Mouse (Mus musculus) testis, adult 2 months (tissue): Measurements from ENCODE around the gene Ap5z1. TPM values are rescaled to one million over a fixed set of nuclear protein-coding genes. Genes with fewer than 3 reads are reported as not detected.

Experiments
- H3K27ac ChIP-seq: fragments of 200-500 bp; 2 replicates; pipeline ENCODE4 v1.5.1; 2012; ENCODE audit warnings: low read depth, low read length; ENCODE audit not compliant: control insufficient read depth, insufficient read depth
- H3K27me3 ChIP-seq: fragments of 200-500 bp; 2 replicates; pipeline ENCODE4 v1.6.1; 2012; ENCODE audit warnings: mild to moderate bottlenecking, low read length, moderate library complexity; ENCODE audit not compliant: control insufficient read depth, insufficient read depth
- H3K36me3 ChIP-seq: fragments of 200-500 bp; 2 replicates; pipeline ENCODE4 v1.6.1; 2012; ENCODE audit warnings: mild to moderate bottlenecking, low read length; ENCODE audit not compliant: control insufficient read depth, insufficient read depth
- H3K4me1 ChIP-seq: fragments of 200-500 bp; 2 replicates; pipeline ENCODE4 v1.6.1; 2012; ENCODE audit warnings: low read length; ENCODE audit not compliant: control insufficient read depth, insufficient read depth
- H3K4me3 ChIP-seq: fragments of 200-500 bp; 2 replicates; pipeline ENCODE4 v1.5.1; 2012; ENCODE audit warnings: low read depth, mild to moderate bottlenecking, low read length, moderate library complexity, mixed read lengths; ENCODE audit not compliant: control insufficient read depth
- CTCF ChIP-seq: fragments of 200-500 bp; IDR thresholded peaks from 2 replicates; pipeline ENCODE4 v1.5.1; 2012; ENCODE audit warnings: low read depth, mild to moderate bottlenecking, inconsistent platforms, low read length, moderate library complexity; ENCODE audit not compliant: control insufficient read depth, insufficient read depth, insufficient replicate concordance
- POLR2A ChIP-seq: fragments of 200-500 bp; IDR thresholded peaks from 2 replicates; pipeline ENCODE4 v1.6.1; 2012; ENCODE audit warnings: low read depth, mild to moderate bottlenecking, inconsistent platforms, low read length, moderate library complexity; ENCODE audit not compliant: control insufficient read depth
- polyA plus RNA-seq: library from polyadenylated mRNA; depleted of rRNA; stranded (reverse); fragments of >200 nt; gene quantifications from 2 replicates; pipeline ENCODE4 v1.2.3, GENCODE M21; 2012

The Ap5z1 gene
- polyA plus RNA-seq, 1 experiment = 11.7 TPM

DNA sequence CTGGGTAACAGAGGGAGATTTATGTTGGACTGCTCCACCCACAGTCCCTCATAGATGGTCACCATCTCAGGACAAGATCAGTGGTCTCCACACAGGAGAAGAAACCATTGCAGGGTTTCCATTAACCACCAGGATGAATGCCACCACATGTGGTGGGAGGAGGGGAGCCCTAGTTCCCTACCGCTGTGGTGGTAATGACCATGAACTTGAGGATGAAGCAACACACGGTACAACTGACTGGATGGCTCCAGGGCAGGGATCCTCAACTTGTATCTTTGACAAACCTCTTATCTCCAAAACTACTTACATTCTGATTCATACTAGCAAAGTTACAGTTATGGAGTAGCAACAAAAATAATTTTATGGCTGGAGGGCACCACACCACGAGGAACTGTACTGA is 29.6 kb downstream of the Ap5z1 start:
- Histone ChIP-seq H3K4me1 (no peaks in the 10 kb centered on the region), H3K4me3 (no peak overlapping the region), H3K27me3 (no peaks in the 10 kb centered on the region), H3K27ac (no peak overlapping the region), H3K36me3 (no peaks in the 10 kb centered on the region; the same call in 1 of the 2 replicates)
- TF ChIP-seq POLR2A = no peak
- no peak for TF ChIP-seq CTCF

DNA sequence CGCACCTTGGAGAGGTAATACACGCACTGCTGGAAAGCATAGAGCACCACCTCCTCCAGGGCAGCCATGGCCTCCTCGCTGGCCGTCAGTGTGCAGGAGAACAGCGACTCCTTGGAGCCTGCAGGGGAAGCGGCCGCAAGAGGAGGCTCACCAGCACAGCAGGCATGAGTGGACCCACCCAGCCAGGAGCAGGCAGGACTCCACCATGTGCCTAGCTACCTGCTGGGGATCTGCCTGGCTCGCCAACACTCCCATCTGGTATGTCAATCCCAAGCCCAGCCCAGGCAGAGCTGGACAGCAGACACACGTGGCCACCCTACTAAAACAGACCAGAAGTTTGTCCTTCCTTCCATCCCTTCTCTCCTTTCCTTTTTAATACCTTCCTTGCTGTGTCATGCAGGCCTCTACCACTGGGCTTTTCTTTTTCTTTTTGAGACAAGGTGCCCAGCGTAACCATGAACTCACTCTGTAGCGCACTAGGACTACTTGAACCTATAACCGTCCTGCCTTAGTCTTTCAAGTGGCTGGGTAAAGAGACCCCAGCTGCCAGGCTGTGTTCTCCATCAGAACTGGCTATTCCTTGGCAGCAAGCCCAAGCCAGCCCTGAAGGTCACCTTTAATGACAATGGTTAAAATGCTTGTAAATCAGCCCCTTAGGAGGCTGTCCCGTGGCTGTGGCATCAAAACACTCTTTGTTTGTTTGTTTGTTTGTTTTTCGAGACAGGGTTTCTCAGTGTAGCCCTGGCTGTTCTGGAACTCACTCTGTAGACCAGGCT is 31.8 kb downstream of the Ap5z1 start:
- TF ChIP-seq POLR2A = no peak
- TF ChIP-seq CTCF = no peak
- Histone ChIP-seq H3K27ac (no peak overlapping the region), H3K27me3 (no peaks in the 10 kb centered on the region), H3K36me3 (no peaks in the 10 kb centered on the region; the same call in 1 of the 2 replicates), H3K4me3 (no peak overlapping the region), H3K4me1 (no peaks in the 10 kb centered on the region)

DNA sequence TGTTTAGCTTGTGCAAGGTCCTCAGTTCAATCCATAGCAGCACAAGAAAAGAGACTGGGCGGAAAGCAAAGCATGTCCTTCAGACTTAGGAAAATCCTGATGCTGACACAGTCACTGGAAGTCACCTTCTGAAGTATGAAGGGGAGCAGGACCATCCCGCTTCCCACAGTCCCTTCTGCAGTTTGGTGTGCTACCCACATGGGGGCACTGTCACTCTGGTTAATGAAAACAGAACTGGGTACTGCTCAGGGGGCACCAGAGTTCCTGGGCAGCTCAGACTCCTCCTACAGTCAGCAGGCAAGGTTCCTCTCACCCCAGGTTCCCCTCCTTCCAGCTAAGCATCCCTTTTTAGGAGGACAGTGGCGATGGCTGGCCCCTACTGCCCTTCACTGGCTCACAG is 35.2 kb downstream of the Ap5z1 start:
- H3K27me3 ChIP-seq = no peaks in the 10 kb centered on the region
- H3K27ac ChIP-seq = no peak overlapping the region
- no peaks in the 10 kb centered on the region for H3K4me1 ChIP-seq
- H3K4me3 ChIP-seq = no peak overlapping the region
- TF ChIP-seq CTCF (peak; percentile 35; the same call in 1 of the 2 replicates), POLR2A (no peak)
- H3K36me3 ChIP-seq = no peaks in the 10 kb centered on the region; the same call in 1 of the 2 replicates

DNA sequence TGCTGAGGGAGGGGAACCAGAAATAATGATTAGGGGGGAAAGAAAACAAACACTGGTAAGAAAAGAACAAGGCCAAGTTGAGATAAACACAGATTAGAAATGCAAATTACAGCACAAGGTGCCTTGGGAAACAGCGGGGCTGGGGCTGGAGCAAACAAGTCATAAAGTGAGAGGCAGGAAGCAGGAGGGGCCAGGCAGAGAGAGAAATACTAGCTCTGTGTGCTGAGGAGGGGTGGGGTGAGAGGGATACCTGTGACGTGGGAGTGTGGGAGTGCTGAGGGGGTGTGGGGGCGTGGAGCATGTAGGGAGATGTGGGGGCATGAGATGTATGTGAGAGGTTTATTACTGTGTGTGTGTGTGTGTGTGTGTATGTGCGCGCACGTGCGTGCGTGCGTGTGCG is 37.2 kb downstream of the Ap5z1 start:
- TF ChIP-seq POLR2A (no peak), CTCF (no peak)
- Histone ChIP-seq H3K27ac (no peak overlapping the region), H3K36me3 (no peaks in the 10 kb centered on the region; the same call in 1 of the 2 replicates), H3K27me3 (no peaks in the 10 kb centered on the region), H3K4me3 (no peak overlapping the region), H3K4me1 (no peaks in the 10 kb centered on the region)

DNA sequence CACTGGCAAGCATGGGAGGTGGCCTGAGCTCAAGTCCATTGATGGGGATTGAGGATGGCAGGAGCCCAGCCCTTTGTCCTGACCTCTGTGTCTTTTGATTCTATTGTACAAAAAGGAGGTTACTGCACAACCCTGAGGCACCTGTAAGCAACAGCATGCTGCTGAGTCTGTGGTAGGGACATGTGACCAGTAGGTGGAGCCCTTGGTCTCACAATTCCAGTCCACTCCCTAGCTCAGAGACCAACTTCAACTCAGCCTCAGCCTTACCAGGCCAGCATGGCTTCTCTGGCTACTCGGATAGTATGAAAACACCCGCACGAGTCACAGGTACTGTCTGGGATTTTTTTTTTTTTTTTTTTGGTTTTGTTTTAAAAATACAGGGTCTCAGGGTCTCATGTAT is 38.7 kb downstream of the Ap5z1 start:
- Histone ChIP-seq H3K27me3 (no peaks in the 10 kb centered on the region), H3K4me1 (no peaks in the 10 kb centered on the region), H3K4me3 (no peak overlapping the region), H3K36me3 (no peaks in the 10 kb centered on the region; the same call in none of the 2 replicates), H3K27ac (no peak overlapping the region)
- TF ChIP-seq POLR2A = no peak
- TF ChIP-seq CTCF = peak; percentile 69; the same call in 1 of the 2 replicates

DNA sequence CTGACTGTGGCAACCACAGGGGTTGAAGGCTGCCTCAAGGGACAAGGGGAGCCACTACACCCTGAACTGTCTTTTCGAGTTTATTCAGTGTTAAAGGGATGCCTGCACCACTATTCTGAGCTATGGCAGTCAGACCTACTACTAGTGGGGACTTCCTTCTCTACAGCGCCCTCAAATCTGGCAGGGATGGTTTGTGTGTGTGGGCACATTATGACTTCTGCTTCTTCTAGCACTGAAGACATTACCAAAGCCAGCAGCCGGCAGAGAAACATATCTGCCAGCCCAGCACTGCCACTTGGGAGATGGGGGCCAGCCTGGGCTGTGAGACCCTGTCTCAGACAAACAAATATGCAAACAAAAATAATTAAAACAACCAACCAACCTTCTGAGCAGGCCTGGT is 40.4 kb downstream of the Ap5z1 start:
- H3K4me3 ChIP-seq = no peak overlapping the region
- H3K36me3 ChIP-seq = no peaks in the 10 kb centered on the region; the same call in none of the 2 replicates
- TF ChIP-seq POLR2A (no peak), CTCF (no peak)
- H3K4me1 ChIP-seq = no peaks in the 10 kb centered on the region
- no peak overlapping the region for H3K27ac ChIP-seq
- H3K27me3 ChIP-seq = no peaks in the 10 kb centered on the region

DNA sequence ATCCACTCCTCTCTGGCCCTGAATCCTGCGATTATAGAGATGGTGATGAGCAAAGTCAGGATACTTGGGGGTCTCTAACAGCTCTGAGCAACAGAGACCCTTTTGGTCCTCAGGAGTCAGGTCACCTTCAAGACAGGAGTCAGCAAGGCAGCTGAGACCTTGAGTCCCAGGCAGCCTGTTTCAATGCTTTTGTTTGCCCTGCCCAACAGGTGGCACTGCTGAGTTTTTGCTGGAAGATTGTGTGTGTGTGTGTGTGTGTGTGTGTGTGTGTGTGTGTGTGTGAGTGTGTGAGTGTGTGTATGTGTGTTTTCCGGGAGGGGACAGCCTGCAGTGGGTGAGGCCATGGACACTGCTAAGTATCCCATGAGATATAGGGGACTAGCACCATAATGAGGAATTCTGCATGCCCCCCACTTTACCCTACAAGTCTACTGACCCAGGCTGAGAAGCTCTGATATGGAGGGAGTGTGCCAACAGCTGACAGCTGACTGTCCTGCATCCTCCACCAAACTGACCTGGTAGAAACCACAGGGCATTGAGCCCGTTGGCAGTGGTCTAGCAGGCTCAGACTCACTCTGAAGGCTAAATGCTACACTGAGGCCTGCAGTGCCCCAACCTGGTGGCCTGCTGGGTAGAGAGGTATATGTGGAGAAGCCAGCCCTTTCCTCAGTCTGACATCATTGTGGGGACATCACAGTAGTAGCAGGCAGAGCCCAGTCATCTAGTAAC is 42.1 kb downstream of the Ap5z1 start:
- Histone ChIP-seq H3K27me3 (no peaks in the 10 kb centered on the region), H3K4me1 (no peaks in the 10 kb centered on the region), H3K36me3 (no peaks in the 10 kb centered on the region; the same call in none of the 2 replicates), H3K27ac (no peak overlapping the region), H3K4me3 (no peak overlapping the region)
- TF ChIP-seq CTCF (no peak; the same call in 1 of the 2 replicates), POLR2A (no peak)
